Mouse (Mus musculus) neural tube, embryonic 12.5 days (tissue): Measurements from ENCODE around the gene Abi3. TPM values are rescaled to one million over a fixed set of nuclear protein-coding genes. Genes with fewer than 3 reads are reported as not detected.

Experiments
- ATAC-seq: fragments of 200-750 bp; cut with Nextera tagmentation; 2 replicates; pipeline ENCODE4 v1.8.0; 2017; ENCODE audit warnings: low read depth, mild to moderate bottlenecking, moderate TSS enrichment, moderate library complexity; ENCODE audit not compliant: low FRiP score
- H3K27ac ChIP-seq: fragments of 300-500 bp; sonication (generic); 2 replicates; pipeline ENCODE4 v1.5.1; 2016
- H3K27me3 ChIP-seq: fragments of 300-500 bp; sonication (generic); replicated peaks from 2 replicates; pipeline ENCODE4 v1.6.1; 2016; ENCODE audit warnings: mild to moderate bottlenecking
- H3K36me3 ChIP-seq: fragments of 300-500 bp; sonication (generic); 2 replicates; pipeline ENCODE4 v1.6.1; 2016; ENCODE audit warnings: mild to moderate bottlenecking
- H3K4me1 ChIP-seq: fragments of 300-500 bp; sonication (generic); 2 replicates; pipeline ENCODE4 v1.6.1; 2016
- H3K4me2 ChIP-seq: fragments of 300-500 bp; sonication (generic); replicated peaks from 2 replicates; pipeline ENCODE4 v1.6.1; 2016; ENCODE audit warnings: mild to moderate bottlenecking
- H3K4me3 ChIP-seq: fragments of 300-500 bp; sonication (generic); 2 replicates; pipeline ENCODE4 v1.5.1; 2016
- H3K9ac ChIP-seq: fragments of 300-500 bp; sonication (generic); 2 replicates; pipeline ENCODE4 v1.6.1; 2016; ENCODE audit warnings: mild to moderate bottlenecking
- H3K9me3 ChIP-seq: fragments of 300-500 bp; sonication (generic); 2 replicates; pipeline ENCODE4 v1.6.1; 2016; ENCODE audit warnings: mild to moderate bottlenecking
- WGBS: fragments of 180-500 bp; shearing (Covaris S2); methylation state at CpG from one replicate; pipeline ENCODE4 v1.1.7; 2016; 5-methylcytosine and 5-hydroxymethylcytosine counted together
- polyA plus RNA-seq: library from polyadenylated mRNA; unstranded; fragments of >200 nt; fragmentation: Nextera tagmentation; extraction: Ambion mirVana; gene quantifications from 2 replicates; pipeline ENCODE4 v1.2.1, GENCODE M21; 2016

The Abi3 gene
- polyA plus RNA-seq, 1 experiment from 2014 or later, result 4.7 TPM

- WGBS, result 85% methylated on average over 5 of the region's 5 CpGs
- H3K4me2 ChIP-seq, result no peak overlapping the region
- H3K9ac ChIP-seq, result no peak overlapping the region
- no peak overlapping the region for H3K4me3 ChIP-seq
- H3K27me3 ChIP-seq, result no peaks in the 10 kb centered on the region; the same call in 1 of the 2 replicates
- H3K27ac ChIP-seq, result no peak overlapping the region
- no peaks in the 10 kb centered on the region for H3K36me3 ChIP-seq
- H3K4me1 ChIP-seq, result peaks cover 7% of the 10 kb centered on the region
- H3K9me3 ChIP-seq, result no peaks in the 10 kb centered on the region
- no peak for ATAC-seq
Measured at GRCm38 (mm10) chr11:95814857-95815256, 27.4 kb downstream of the Abi3 start.

GRCm38 (mm10) chr11:95814101-95814500 is 28.2 kb downstream of the Abi3 start:
- 83% methylated on average over 2 of the region's 2 CpGs for WGBS

GRCm38 (mm10) chr11:95812224-95812623 is 30.1 kb downstream of the Abi3 start:
- Histone ChIP-seq H3K27ac (no peak overlapping the region), H3K9me3 (peaks cover 7% of the 10 kb centered on the region; the same call in 1 of the 2 replicates), H3K4me3 (no peak overlapping the region), H3K36me3 (no peaks in the 10 kb centered on the region), H3K4me1 (peaks cover 12% of the 10 kb centered on the region), H3K9ac (no peak overlapping the region), H3K27me3 (no peaks in the 10 kb centered on the region; the same call in 1 of the 2 replicates), H3K4me2 (no peak overlapping the region)
- no peak for ATAC-seq
- 51% methylated on average over 4 of the region's 4 CpGs for WGBS

More at GRCm38 (mm10) chr11:95814101-95814500, 28.2 kb downstream of the Abi3 start:
- Histone ChIP-seq H3K27ac (no peak overlapping the region), H3K4me1 (peaks cover 12% of the 10 kb centered on the region), H3K4me2 (no peak overlapping the region), H3K9me3 (no peaks in the 10 kb centered on the region), H3K4me3 (no peak overlapping the region), H3K36me3 (no peaks in the 10 kb centered on the region), H3K27me3 (no peaks in the 10 kb centered on the region; the same call in 1 of the 2 replicates), H3K9ac (no peak overlapping the region)
- no peak for ATAC-seq

DNA sequence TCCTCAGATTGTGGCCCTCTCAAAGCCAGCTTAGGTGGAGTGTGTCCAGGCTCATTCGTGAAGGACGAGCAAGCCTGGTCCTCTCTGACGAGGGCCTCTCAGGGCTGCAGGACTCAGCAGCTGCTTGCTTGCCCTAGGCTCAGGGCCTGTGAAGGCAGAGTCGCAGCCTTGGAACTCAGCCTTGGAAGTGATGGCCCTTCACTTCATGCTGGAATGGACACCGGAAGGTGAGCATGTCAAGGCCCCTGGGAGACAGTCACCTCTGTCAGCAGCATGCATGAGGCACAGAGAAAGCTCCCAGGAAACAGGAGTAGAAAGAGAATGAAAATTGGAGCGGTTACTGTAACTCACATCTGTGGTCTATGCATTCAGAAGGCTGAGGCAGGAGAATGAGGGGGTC is 30.5 kb downstream of the Abi3 start:
- Histone ChIP-seq H3K27me3 (no peaks in the 10 kb centered on the region; the same call in 1 of the 2 replicates), H3K36me3 (no peaks in the 10 kb centered on the region), H3K4me2 (no peak overlapping the region), H3K4me3 (no peak overlapping the region), H3K4me1 (peaks cover 12% of the 10 kb centered on the region), H3K9me3 (peaks cover 9% of the 10 kb centered on the region; the same call in 1 of the 2 replicates), H3K9ac (no peak overlapping the region), H3K27ac (no peak overlapping the region)
- WGBS, result 86% methylated on average over 6 of the region's 6 CpGs
- ATAC-seq, result no peak

GRCm38 (mm10) chr11:95810828-95811227 is 31.4 kb downstream of the Abi3 start:
- H3K9ac ChIP-seq, result no peak overlapping the region
- H3K4me2 ChIP-seq, result no peak overlapping the region
- peaks cover 9% of the 10 kb centered on the region; the same call in 1 of the 2 replicates for H3K9me3 ChIP-seq
- H3K4me3 ChIP-seq, result no peak overlapping the region
- H3K27me3 ChIP-seq, result no peaks in the 10 kb centered on the region; the same call in 1 of the 2 replicates
- WGBS, result 63% methylated on average over 7 of the region's 7 CpGs
- peaks cover 12% of the 10 kb centered on the region for H3K4me1 ChIP-seq
- H3K27ac ChIP-seq, result no peak overlapping the region
- no peak for ATAC-seq
- no peaks in the 10 kb centered on the region for H3K36me3 ChIP-seq

GRCm38 (mm10) chr11:95809603-95810002 is 32.7 kb downstream of the Abi3 start:
- WGBS, result 20% methylated on average over 5 of the region's 5 CpGs
- no peak overlapping the region for H3K9ac ChIP-seq
- ATAC-seq, result no peak

DNA sequence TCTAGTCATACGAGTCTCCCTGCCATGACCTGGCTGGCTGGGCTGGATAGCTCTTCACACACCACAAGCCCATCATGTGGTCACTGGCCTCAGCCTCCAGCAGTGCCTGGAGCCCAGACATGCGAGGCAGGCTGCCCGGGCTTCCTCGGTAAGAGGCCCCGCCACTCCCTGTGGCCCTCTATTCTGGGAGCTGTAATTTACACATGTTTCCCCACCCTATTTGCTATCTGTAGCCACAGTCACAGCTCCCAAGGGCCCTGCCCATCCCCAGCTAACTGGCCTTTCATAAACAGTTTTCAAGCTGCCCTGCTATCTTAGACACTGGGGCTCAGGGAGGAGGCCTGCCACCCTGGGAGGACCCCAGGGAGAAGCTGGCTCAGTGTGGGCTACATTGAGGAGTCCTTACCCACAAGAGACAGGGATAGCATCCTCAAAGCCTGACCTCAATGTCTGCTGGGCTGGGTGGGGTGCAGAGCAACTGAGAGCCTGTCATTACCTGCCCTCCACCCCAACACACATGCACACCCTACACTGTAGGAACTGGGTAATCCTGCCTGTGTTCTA is 33.7 kb downstream of the Abi3 start:
- 74% methylated on average over 5 of the region's 5 CpGs for WGBS

More at GRCm38 (mm10) chr11:95809603-95810002, 32.7 kb downstream of the Abi3 start:
- Histone ChIP-seq H3K9me3 (peaks cover 9% of the 10 kb centered on the region; the same call in 1 of the 2 replicates), H3K4me2 (no peak overlapping the region), H3K27me3 (no peaks in the 10 kb centered on the region; the same call in 1 of the 2 replicates), H3K27ac (no peak overlapping the region), H3K36me3 (no peaks in the 10 kb centered on the region), H3K4me3 (no peak overlapping the region), H3K4me1 (peaks cover 12% of the 10 kb centered on the region)

DNA sequence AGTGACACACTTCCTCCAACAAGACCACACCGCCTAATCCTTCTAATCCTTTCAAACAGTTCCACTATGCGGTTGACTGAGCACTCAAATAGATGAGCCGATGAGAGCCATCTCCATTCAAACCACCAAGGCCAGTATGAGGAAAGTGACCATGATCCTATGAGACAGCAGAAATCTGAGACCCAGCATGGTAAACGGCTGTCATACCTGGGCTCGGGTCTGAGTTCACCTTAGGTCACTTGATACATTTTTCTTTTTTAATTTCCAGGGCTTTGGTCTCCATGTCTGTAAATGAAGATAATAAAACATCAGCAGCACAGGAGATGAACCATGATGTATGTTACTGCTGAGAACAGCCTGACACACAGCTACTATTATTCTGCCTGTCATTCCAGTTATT is 34.4 kb downstream of the Abi3 start:
- no peak overlapping the region for H3K27ac ChIP-seq
- H3K9ac ChIP-seq, result no peak overlapping the region
- WGBS, result 96% methylated on average over 5 of the region's 5 CpGs
- no peak overlapping the region for H3K4me2 ChIP-seq
- ATAC-seq, result no peak
- H3K4me1 ChIP-seq, result peaks cover 12% of the 10 kb centered on the region
- peaks cover 9% of the 10 kb centered on the region; the same call in 1 of the 2 replicates for H3K9me3 ChIP-seq
- H3K27me3 ChIP-seq, result no peaks in the 10 kb centered on the region; the same call in 1 of the 2 replicates
- H3K4me3 ChIP-seq, result no peak overlapping the region
- no peaks in the 10 kb centered on the region for H3K36me3 ChIP-seq

More for the DNA sequence above, 33.7 kb downstream of the Abi3 start:
- H3K4me2 ChIP-seq, result no peak overlapping the region
- H3K4me3 ChIP-seq, result no peak overlapping the region
- no peak for ATAC-seq
- peaks cover 9% of the 10 kb centered on the region; the same call in 1 of the 2 replicates for H3K9me3 ChIP-seq
- no peak overlapping the region for H3K9ac ChIP-seq
- no peaks in the 10 kb centered on the region for H3K36me3 ChIP-seq
- peaks cover 12% of the 10 kb centered on the region for H3K4me1 ChIP-seq
- no peaks in the 10 kb centered on the region; the same call in 1 of the 2 replicates for H3K27me3 ChIP-seq
- H3K27ac ChIP-seq, result no peak overlapping the region

- Histone ChIP-seq H3K27me3 (no peaks in the 10 kb centered on the region; the same call in 1 of the 2 replicates), H3K36me3 (no peaks in the 10 kb centered on the region), H3K27ac (no peak overlapping the region), H3K9ac (no peak overlapping the region), H3K4me1 (peaks cover 10% of the 10 kb centered on the region), H3K4me2 (no peak overlapping the region), H3K4me3 (no peak overlapping the region), H3K9me3 (peaks cover 9% of the 10 kb centered on the region; the same call in 1 of the 2 replicates)
- ATAC-seq, result no peak
- 46% methylated on average over 3 of the region's 3 CpGs for WGBS
Measured at GRCm38 (mm10) chr11:95805527-95805926, 36.7 kb downstream of the Abi3 start.

DNA sequence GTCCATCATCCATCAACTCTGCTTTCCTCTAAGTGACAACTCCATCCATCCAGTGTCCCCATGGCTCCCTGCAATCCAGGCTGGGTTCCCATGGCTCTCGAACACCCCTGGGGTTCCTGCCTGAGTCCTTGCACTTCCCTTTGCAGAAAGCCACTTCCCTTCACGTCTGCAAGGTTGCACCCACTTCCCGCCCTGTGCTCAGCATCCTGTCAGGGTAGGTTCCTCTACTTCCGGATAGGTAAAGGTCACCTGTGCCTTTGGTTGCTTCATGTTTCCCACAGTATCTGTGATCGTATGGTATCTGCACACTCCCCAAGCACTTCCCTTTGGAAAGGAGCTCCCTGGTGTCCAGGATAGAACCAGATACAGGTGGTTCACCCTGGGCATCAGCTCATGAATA is 37.3 kb downstream of the Abi3 start:
- H3K4me1 ChIP-seq, result peaks cover 5% of the 10 kb centered on the region
- no peak overlapping the region for H3K27ac ChIP-seq
- H3K9ac ChIP-seq, result no peak overlapping the region
- no peak for ATAC-seq
- WGBS, result 71% methylated on average over 5 of the region's 5 CpGs
- H3K9me3 ChIP-seq, result peaks cover 9% of the 10 kb centered on the region; the same call in 1 of the 2 replicates
- H3K4me3 ChIP-seq, result no peak overlapping the region
- H3K4me2 ChIP-seq, result no peak overlapping the region
- no peaks in the 10 kb centered on the region for H3K36me3 ChIP-seq
- H3K27me3 ChIP-seq, result no peaks in the 10 kb centered on the region

DNA sequence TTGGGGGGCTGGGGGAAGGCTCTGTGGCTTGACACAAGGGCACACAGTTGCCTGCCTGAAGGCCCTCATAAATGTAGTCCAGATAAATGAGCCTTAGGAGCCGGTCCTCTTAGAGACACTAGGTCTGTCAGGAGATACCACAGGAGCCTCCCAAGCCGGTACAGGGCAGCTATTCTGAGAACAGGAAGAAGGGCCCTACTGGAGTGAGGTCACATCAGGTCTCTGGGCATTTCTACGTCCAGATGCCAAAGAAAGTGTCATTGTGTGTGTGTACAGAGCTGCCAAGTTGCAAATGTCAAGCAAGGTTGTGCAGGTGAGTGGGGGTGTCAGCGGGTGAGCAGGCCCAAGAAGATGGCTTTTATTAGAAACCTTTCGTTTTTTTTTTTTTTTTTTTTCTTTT is 46.7 kb downstream of the Abi3 start:
- Histone ChIP-seq H3K27ac (no peak overlapping the region), H3K9ac (no peak overlapping the region), H3K36me3 (no peaks in the 10 kb centered on the region), H3K4me3 (no peak overlapping the region), H3K27me3 (peaks cover 28% of the 10 kb centered on the region), H3K9me3 (no peaks in the 10 kb centered on the region), H3K4me2 (no peak overlapping the region), H3K4me1 (peaks cover 5% of the 10 kb centered on the region)
- WGBS, result 68% methylated on average over 5 of the region's 5 CpGs
- no peak for ATAC-seq

GRCm38 (mm10) chr11:95794201-95794600 is 48.1 kb downstream of the Abi3 start:
- no peak overlapping the region for H3K4me2 ChIP-seq
- H3K36me3 ChIP-seq, result no peaks in the 10 kb centered on the region
- H3K4me1 ChIP-seq, result peaks cover 5% of the 10 kb centered on the region
- no peak overlapping the region for H3K9ac ChIP-seq
- WGBS, result 73% methylated on average over 5 of the region's 5 CpGs
- no peak for ATAC-seq
- no peak overlapping the region for H3K4me3 ChIP-seq
- H3K27me3 ChIP-seq, result peaks cover 28% of the 10 kb centered on the region
- H3K27ac ChIP-seq, result no peak overlapping the region
- no peaks in the 10 kb centered on the region for H3K9me3 ChIP-seq
